Mouse (Mus musculus) embryonic facial prominence, embryonic 14.5 days (tissue): ENCODE measurements at regions not wholly inside any gene's neighbourhood (a gene's known extent, or its start where the extent isn't known, plus 50 kb on each side); places are given as distances from the start of the nearest gene placed in this dataset.
A peak's percentile ranks its signal among the peaks of the same experiment; 100 is the strongest.

Source experiments
- ATAC-seq: fragments of 200-750 bp; cut with Nextera tagmentation; 2 replicates; pipeline ENCODE4 v1.8.0; 2017; ENCODE audit warnings: low read depth, moderate number of reproducible peaks, moderate TSS enrichment
- DNase-seq: peaks from one replicate; pipeline ENCODE4 v3.0.0-alpha.2; 2015; ENCODE audit warnings: low spot score
- H3K27ac ChIP-seq: fragments of 300-500 bp; sonication (generic); replicated peaks from 2 replicates; pipeline ENCODE4 v1.5.1; 2014; ENCODE audit warnings: low read depth, mild to moderate bottlenecking, low read length, moderate library complexity
- H3K27me3 ChIP-seq: fragments of 300-500 bp; sonication (generic); replicated peaks from 2 replicates; pipeline ENCODE4 v1.6.1; 2014; ENCODE audit warnings: low read length; ENCODE audit not compliant: control insufficient read depth, insufficient read depth
- H3K36me3 ChIP-seq: fragments of 300-500 bp; sonication (generic); 2 replicates; pipeline ENCODE4 v1.6.1; 2014; ENCODE audit warnings: low read length, mixed read lengths; ENCODE audit not compliant: control insufficient read depth, insufficient read depth
- H3K4me1 ChIP-seq: fragments of 300-500 bp; sonication (generic); 2 replicates; pipeline ENCODE4 v1.6.1; 2014; ENCODE audit warnings: antibody characterized with exemption, low read length; ENCODE audit not compliant: control insufficient read depth, insufficient read depth
- H3K4me2 ChIP-seq: fragments of 300-500 bp; sonication (generic); 2 replicates; pipeline ENCODE4 v1.6.1; 2014; ENCODE audit warnings: low read depth, mild to moderate bottlenecking, low read length, moderate library complexity, mixed read lengths
- H3K4me3 ChIP-seq: fragments of 300-500 bp; sonication (generic); 2 replicates; pipeline ENCODE4 v1.5.1; 2014; ENCODE audit warnings: low read depth, mild to moderate bottlenecking, low read length
- H3K9ac ChIP-seq: fragments of 300-500 bp; sonication (generic); 2 replicates; pipeline ENCODE4 v1.6.1; 2014; ENCODE audit warnings: low read depth, mild to moderate bottlenecking, low read length, moderate library complexity, mixed read lengths
- H3K9me3 ChIP-seq: fragments of 300-500 bp; sonication (generic); 2 replicates; pipeline ENCODE4 v1.6.1; 2016; ENCODE audit warnings: low read length; ENCODE audit not compliant: control insufficient read depth
- WGBS: fragments of 180-500 bp; shearing (Covaris S2); extraction: QIAGEN DNeasy Blood & Tissue Kit; methylation state at CpG from one replicate; pipeline ENCODE4 v1.1.7; 2014; 5-methylcytosine and 5-hydroxymethylcytosine counted together

GRCm38 (mm10) chr9:59182906-59183305 lies 108.5 kb upstream of the Adpgk start:
- DNase-seq (no peak), ATAC-seq (no peak)
- H3K9me3 ChIP-seq: no peaks in the 10 kb centered on the region
- no peak overlapping the region for H3K4me3 ChIP-seq
- no peak overlapping the region for H3K9ac ChIP-seq
- H3K4me1 ChIP-seq: peaks cover 9% of the 10 kb centered on the region
- no peak overlapping the region for H3K4me2 ChIP-seq
- H3K36me3 ChIP-seq: no peaks in the 10 kb centered on the region
- H3K27me3 ChIP-seq: no peaks in the 10 kb centered on the region
- no peak overlapping the region for H3K27ac ChIP-seq
- WGBS: 47% methylated on average over 6 of the region's 6 CpGs

GRCm38 (mm10) chr9:59182490-59182889 lies 108.9 kb upstream of the Adpgk start:
- H3K4me1 ChIP-seq: peaks cover 9% of the 10 kb centered on the region
- H3K27me3 ChIP-seq: no peaks in the 10 kb centered on the region
- H3K27ac ChIP-seq: peak overlapping the region; percentile 21; the same call in 1 of the 2 replicates
- ATAC-seq (0 out of 2 replicates have a peak, but pooled peaks have one; percentile 44), DNase-seq (peak; percentile 91)
- H3K9ac ChIP-seq: no peak overlapping the region
- WGBS: 33% methylated on average over 8 of the region's 8 CpGs
- no peaks in the 10 kb centered on the region for H3K36me3 ChIP-seq
- no peak overlapping the region for H3K4me3 ChIP-seq
- H3K9me3 ChIP-seq: no peaks in the 10 kb centered on the region
- no peak overlapping the region for H3K4me2 ChIP-seq

- H3K4me2 ChIP-seq: no peak overlapping the region
- no peak for ATAC-seq
- no peaks in the 10 kb centered on the region for H3K27me3 ChIP-seq
- H3K36me3 ChIP-seq: no peaks in the 10 kb centered on the region
- 79% methylated on average over 2 of the region's 2 CpGs for WGBS
- DNase-seq: no peak
- no peak overlapping the region for H3K27ac ChIP-seq
- H3K9me3 ChIP-seq: peaks cover 11% of the 10 kb centered on the region
- H3K4me1 ChIP-seq: no peaks in the 10 kb centered on the region
- H3K4me3 ChIP-seq: no peak overlapping the region
- H3K9ac ChIP-seq: no peak overlapping the region
Observed at GRCm38 (mm10) chr9:59171576-59171975, 119.8 kb upstream of the Adpgk start.

DNA sequence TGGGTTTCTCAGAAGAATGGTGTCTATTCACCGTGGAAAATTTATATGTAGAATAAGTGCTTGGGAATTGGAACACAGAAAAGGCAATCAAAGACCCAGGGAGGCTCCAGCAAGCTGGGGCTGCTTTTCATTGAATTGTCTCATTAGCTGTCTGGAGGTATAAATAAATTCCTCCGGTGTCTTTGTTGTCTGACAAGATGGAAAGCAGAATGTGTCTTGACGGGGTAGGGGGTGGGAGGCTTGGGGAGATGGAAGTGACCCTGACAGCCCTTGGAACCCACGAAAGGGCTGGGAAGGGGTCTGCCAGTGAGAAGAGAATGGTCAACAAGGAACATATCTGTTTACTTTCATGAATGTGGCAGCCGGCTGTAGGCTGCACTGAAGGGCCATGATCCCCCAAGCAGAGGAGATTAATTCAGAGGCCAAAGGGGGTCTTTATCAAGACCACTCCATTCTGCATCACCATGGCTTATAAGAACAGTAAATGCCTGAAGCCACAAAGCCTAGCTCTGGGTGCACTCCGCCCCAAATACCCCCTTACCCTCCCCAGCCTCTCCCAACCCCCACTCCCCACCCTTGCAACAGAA lies 127.2 kb upstream of the Neo1 start:
- H3K4me1 ChIP-seq: no peaks in the 10 kb centered on the region
- H3K27ac ChIP-seq: no peak overlapping the region
- H3K36me3 ChIP-seq: no peaks in the 10 kb centered on the region
- no peak overlapping the region for H3K4me3 ChIP-seq
- H3K9ac ChIP-seq: no peak overlapping the region
- 52% methylated on average over 6 of the region's 6 CpGs for WGBS
- no peaks in the 10 kb centered on the region for H3K27me3 ChIP-seq
- ATAC-seq (no peak), DNase-seq (no peak)
- no peaks in the 10 kb centered on the region for H3K9me3 ChIP-seq
- H3K4me2 ChIP-seq: no peak overlapping the region

DNA sequence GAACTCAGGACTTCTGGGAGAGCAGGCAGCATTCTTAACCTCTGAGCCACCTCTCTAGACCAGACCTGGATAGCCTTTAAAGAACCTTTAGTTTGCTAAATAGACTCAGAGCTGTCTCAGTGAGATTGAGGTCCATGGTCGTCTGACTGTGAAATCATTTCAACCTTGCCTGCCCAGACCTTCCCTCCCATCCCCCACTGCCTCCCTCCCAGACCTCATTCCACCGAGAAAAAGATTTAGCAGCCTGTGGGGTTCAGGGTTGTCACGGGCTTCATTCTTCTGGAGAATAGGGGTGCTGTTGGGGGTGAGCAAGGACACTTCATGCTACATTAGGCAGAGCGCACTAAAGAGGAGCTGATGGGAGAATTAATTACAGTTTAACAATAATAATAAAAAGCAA lies 126.7 kb upstream of the Neo1 start:
- Histone ChIP-seq H3K4me1 (no peaks in the 10 kb centered on the region), H3K36me3 (no peaks in the 10 kb centered on the region), H3K9ac (no peak overlapping the region), H3K4me2 (no peak overlapping the region), H3K9me3 (no peaks in the 10 kb centered on the region), H3K4me3 (no peak overlapping the region), H3K27ac (no peak overlapping the region), H3K27me3 (no peaks in the 10 kb centered on the region)
- no peak for ATAC-seq
- no peak for DNase-seq
- WGBS: 37% methylated on average over 4 of the region's 4 CpGs

DNA sequence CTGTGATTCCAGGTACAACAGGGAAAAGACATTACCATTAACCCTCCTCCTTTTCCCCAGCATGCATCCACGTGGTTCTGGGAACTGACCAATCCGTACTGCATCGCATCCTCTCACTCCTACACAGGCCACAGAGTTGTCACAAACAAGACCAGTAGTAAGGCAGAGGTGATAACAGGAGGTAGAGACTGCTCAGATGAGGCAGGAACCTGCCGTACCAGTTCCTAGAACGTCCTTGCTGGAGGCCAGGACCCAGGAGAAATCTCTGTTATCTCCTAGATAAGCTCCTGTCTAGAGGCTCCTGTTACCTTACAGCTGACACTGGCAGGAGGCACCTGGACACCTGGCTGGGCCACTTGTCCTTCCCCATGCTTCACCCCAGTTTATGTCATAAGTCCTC lies 121.4 kb upstream of the Neo1 start:
- Histone ChIP-seq H3K4me1 (no peaks in the 10 kb centered on the region), H3K9me3 (no peaks in the 10 kb centered on the region), H3K4me3 (no peak overlapping the region), H3K27ac (no peak overlapping the region), H3K4me2 (no peak overlapping the region), H3K36me3 (no peaks in the 10 kb centered on the region), H3K9ac (no peak overlapping the region), H3K27me3 (no peaks in the 10 kb centered on the region)
- 67% methylated on average over 5 of the region's 5 CpGs for WGBS
- no peak for DNase-seq
- no peak for ATAC-seq

GRCm38 (mm10) chr9:59153945-59154344 lies 117.7 kb upstream of the Neo1 start:
- DNase-seq (no peak), ATAC-seq (no peak)
- Histone ChIP-seq H3K9ac (no peak overlapping the region), H3K4me2 (no peak overlapping the region), H3K27me3 (no peaks in the 10 kb centered on the region), H3K4me3 (no peak overlapping the region), H3K27ac (no peak overlapping the region), H3K36me3 (no peaks in the 10 kb centered on the region), H3K4me1 (no peaks in the 10 kb centered on the region), H3K9me3 (no peaks in the 10 kb centered on the region)
- 46% methylated on average over 3 of the region's 3 CpGs for WGBS

DNA sequence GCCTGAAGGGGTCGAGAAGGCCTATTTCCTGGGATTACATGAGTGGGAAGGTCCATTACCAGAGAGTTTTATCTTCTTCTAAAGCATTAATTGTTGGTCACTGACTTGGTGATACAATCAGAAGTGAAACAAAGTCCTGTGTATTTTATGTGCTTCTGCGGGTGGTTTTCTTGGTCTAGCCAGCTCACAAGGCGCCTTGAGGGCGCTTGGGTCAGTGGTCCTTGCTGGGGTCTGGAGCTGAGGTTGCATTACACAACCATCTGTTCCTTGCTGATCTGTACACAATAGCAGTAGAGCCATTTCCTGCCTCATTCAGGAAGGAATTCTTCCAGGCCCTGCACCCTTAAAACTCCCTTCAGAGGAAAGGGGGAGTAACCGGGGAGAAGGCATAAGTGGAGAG lies 116.9 kb upstream of the Neo1 start:
- Histone ChIP-seq H3K36me3 (no peaks in the 10 kb centered on the region), H3K27ac (no peak overlapping the region), H3K27me3 (no peaks in the 10 kb centered on the region), H3K4me3 (no peak overlapping the region), H3K4me1 (no peaks in the 10 kb centered on the region), H3K9me3 (no peaks in the 10 kb centered on the region), H3K4me2 (no peak overlapping the region), H3K9ac (no peak overlapping the region)
- ATAC-seq (no peak), DNase-seq (no peak)
- WGBS: 56% methylated on average over 5 of the region's 5 CpGs

GRCm38 (mm10) chr9:59144256-59144800 lies 108.1 kb upstream of the Neo1 start:
- H3K27ac ChIP-seq: no peak overlapping the region
- no peak overlapping the region for H3K9ac ChIP-seq
- H3K27me3 ChIP-seq: no peaks in the 10 kb centered on the region
- no peaks in the 10 kb centered on the region for H3K36me3 ChIP-seq
- H3K9me3 ChIP-seq: no peaks in the 10 kb centered on the region
- H3K4me3 ChIP-seq: no peak overlapping the region
- ATAC-seq (no peak), DNase-seq (no peak)
- no peaks in the 10 kb centered on the region for H3K4me1 ChIP-seq
- H3K4me2 ChIP-seq: no peak overlapping the region
- 85% methylated on average over 3 of the region's 3 CpGs for WGBS
